Mouse (Mus musculus) frontal cortex, postnatal 10 days (tissue): ENCODE measurements around the gene Hps3.
"Not testable (repeated sequence)": the region's sequence is repeated elsewhere in the genome, so short reads cannot be mapped to it uniquely, and the experiment has no call there.

Experiments used
- DNase-seq, 2 experiments: peaks; one replicate each; pipeline ENCODE4 v3.0.0; 2022; ENCODE audit warnings: low spot score in 2 of 2, mixed read lengths in 1 of 2

The Hps3 gene

DNA sequence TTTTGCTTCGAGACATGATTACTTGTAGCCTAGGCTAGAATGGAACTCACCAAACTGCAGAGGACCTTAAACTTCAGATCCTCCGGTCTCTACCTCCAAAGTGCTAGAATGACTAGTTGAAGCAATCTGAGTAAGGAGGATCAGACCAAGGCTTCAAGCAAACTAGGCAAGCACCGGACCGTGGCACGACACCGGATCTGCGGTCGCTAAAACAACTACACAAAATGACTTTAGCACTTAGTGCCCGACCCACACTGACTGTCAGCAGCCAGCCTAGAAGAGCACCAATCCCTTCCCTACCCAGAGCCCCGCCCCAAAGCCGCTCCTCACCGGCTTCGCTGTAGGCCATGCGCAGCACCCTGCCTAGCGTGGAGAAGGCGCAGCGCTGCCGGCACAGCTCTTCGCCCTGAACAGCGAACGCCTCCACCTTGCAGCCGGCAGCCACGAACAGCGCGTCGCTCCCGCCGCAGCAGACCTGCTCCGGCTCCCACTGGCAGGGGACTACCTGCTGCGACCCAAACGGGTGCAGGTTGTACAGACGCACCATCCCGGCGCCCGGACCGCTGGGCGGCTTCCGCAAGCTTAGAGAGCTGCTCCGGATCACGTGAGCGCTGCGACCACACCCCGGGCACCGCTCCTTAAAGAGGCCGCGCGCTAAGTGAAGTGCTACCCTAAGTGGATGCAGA lies at the start of gene Hps3:
TSS of gene Hps3 (minus strand) at position 597 of the 686 bp plus-strand sequence.
- DNase-seq = peak; percentile 73 to 85

DNA sequence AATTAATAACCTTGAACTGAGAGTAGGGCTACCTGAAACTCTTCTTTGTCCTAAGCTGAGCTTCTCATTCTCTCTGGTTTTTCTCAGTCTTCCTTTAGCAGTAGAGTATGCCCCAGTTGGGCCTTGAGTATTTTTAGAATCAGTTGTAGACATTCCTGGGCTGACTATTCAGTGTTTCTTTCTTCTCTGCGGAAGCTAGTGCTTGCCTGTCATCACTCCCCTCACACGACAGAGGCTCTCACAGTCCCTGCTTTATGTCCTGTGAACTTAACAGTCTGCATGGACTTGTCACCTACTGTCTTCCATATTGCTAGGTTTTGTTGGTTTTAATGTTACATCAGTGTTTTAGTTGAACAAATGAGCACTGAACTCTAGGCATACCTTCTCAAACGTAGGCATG lies 47.0 kb upstream of the Hps3 start:
- DNase-seq = no peak

DNA sequence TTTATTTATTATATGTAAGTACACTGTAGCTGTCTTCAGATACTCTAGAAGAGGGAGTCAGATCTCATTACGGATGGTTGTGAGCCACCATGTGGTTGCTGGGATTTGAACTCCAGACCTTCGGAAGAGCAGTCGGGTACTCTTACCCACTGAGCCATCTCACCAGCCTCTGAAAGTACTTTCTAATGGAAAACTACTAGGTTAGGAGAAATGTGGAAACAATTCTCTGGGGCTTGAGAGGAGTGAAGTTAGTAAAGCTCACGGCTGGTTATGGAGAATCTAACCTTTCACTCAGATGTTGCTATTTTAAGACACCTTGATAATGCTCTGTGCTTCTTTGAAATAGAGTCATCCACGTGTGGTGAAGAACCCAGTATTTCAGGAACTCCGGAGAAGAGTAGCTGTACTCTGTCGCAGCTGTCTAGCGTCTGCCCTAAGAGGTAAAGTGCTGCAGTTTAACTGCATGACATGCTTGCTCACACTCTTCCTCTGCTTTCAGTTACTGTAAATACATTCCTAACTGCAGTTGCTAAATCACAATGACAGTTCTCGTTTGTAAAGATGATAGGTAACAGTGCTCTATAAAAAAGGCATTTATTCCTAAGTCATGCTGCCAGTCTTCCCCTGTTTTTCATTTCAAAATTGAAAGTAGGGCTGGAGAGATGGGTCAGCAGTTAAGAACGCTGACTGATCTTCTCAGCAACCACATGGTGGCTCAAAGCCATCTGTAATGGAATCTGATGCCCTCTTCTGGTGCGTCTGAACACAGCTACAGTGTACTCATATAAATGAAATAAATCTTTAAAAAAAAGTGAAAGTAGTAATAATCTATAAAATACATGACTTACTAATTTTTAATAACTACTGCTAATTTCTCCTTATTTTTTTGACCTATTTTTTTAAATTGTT lies 41.3 kb upstream of the Hps3 start:
- no peak for DNase-seq

DNA sequence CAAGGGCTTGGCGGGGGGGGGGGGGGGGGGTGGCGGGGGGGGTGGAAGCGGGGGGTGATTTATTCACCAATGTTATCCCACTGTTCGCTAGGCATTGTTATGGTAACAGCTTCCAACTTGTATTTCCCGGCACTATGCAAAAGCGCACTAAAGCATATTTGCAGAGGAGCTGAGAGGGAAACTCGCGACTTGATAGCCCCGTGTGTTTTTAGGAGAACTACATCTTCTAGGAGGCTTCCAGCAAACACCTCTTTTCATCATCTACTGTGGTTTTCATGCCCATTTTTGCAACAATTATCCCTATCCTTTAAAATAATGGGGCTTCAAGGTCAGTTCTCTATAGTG lies 23.1 kb upstream of the Hps3 start:
- DNase-seq = no peak

DNA sequence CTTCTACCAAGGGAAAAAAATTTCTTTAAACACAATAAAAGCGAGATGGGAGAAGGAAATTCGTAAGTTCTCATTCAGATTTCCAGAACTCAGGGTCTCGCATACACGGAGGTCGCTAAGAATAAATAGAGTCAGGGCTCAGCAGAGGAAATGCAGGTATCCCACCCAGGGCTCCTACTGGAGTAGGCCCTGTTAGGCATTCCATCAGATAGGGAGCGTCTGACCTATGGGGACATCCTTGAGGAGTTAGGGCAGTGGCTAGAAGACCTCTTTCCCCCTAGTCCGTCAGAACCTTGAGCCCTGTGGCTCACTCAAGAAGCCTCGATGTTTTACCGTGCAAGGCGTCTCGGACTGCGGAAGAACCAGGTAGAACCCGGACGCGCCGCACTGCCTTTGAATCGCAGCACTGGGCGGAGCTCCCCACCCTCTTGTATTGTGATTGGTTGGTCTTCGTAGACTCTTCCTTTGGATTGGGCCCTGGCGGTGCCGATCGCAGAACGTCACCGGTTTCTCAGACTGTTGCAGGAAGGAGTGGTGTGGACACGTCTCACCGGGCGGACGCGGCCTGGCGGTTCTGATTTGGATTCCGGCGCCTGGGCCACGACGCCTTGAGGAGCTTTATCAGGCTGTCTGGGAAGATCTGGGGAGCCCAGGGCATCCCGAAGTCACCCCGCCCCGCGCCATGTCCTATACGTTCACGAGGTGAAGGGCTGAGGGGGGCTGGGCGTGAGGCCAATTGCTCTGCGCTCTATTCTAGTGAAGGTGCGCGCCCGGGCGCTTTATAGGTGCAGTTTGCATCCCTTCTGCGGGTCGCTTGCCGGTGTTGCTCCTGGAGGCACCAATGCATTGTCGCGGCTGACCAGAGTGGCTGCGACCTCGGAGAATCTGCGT lies 22.4 kb upstream of the Hps3 start, which contains the start of gene Hltf:
TSS of gene Hltf (plus strand) at position 506 of the 891 bp plus-strand sequence.
- peak; percentile 87 to 93 for DNase-seq

DNA sequence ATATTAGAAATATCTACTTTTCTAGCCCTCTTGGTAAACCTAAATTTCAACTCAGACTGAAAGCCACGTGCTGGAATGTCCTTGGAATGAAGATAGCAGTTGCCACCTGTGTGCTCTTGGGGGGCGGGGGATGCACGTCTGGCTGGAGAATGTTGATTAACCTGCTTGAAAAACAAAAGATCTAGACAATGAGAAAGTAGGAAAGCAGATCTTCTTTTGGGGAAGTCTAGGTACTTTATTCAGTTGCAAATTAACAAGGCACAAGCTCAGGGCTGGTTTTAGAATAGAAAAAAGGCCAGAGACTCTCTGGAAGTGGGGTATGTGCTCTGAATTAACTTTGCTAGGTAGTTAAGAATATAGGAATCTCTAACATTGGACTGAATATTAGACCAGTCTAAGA lies 9.6 kb upstream of the Hps3 start:
- not testable (repeated sequence) for DNase-seq

DNA sequence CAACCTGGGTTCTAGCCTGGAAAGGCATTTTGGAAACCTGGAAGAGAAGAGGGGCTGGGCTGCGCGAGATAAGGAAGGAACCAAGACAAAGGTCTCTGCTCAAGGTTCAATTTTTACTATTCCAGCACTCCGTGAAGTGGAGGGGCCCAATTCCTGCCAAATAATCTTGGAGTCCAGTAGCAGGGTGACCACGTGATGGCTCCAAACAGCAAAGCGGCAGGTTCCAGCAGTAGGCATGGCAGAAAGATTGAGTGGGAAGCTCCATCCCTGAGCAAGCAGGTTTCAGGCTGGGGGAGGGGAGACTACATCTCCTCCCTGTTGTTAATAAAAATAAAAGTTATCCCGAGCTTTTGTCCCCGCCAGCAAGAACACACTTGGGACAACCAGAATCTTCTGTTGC lies 6.3 kb upstream of the Hps3 start:
- not testable (repeated sequence) for DNase-seq

DNA sequence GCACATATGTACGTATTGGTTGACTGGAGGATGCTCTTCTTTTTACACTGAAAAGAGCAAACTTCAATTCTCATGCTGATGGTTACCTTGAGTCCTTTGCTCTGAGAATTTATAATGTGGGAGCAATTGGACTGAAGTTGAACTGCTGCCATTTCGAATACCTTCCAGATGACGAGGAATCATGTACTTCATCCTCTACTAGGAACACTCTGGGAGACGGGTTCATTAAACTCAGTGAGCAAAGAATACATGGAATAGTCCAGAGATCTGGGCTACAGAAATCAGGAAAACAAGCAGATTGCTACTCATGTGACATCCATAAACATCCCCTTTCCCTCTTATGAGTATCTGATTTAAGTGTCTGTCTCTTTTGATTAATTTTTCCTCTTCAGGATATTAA lies 954 bp upstream of the Hps3 start:
- DNase-seq = no peak

DNA sequence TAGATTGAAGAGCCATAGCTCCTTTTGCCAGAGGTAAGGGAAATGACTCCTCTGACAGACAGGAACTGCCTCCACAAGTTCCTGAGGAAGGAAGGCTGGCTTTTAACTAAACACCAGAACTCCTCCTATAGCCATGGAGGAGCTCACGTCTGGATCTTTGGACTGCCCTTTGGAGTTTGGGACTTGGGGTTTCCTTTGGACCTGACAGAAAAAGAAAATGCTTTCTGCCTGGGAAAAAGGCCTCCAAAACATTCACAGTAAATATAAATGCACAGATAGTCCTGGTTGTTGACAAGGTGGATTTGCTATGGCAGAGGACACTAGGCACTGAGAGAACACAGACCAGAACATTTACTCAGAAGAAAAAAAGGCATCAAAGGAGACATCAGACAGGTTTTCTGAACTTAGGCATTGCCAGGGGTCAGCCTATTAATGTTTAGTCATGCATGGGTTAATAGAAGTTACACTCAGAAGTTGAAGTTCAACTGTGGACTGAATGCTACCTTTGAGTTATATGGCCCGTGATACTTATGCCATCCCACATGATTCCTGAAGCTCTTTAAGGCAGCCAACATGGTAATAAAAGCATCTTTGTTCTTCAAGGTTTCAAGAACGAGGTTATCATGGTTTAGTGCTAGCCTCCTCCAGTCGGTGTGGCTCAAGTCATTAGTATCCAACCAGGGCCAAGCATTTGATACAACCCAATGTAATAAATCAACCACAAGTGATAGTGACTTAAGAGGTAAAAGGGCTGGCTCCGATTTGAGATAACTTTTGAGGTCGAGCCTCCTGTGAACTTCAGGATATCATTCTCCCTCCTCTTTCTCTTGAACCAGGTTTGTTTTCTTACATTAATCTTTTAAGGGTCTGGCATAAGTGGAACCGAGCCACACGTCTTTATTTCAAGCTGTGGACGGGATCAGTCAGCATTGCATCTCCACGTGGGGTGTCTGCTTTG lies 1.1 kb downstream of the Hps3 start:
- DNase-seq = no peak

DNA sequence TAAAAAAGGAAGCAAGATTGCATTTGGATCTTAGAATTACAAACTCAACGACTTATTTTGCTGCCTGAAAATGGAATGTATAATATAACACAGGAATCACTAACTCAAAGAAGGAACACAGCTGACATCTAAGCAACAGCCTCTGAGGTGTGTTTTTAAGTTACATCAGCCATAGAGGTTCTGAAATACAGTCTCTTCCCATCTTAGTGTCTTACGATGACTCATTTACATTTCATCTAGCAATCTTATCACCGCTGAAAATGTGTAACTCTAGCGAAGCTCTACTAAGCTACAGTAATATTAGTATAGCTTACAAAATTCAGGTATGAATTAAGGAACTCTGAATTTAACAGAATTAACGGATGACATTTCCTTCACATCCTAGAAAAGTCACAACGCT lies 4.3 kb downstream of the Hps3 start:
- no peak for DNase-seq

DNA sequence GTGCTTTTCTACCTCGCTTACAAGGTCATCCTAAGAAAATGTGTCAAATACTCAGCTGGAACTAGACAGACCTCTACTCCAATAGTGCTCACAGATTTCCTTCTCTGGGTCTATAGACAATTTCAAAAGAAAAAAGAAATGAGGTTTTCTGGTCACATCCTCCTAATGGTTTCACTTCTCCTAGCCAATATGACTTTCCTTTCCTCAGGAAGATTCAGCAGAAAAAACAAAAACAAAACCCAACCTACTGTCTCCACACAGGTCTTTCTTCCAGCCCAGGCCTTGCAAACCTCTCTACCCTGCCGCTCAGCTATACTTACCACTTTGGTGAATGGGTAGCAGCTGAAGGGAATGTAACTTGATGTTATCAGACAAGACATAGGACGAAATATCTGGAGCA lies 6.5 kb downstream of the Hps3 start:
- no peak for DNase-seq

DNA sequence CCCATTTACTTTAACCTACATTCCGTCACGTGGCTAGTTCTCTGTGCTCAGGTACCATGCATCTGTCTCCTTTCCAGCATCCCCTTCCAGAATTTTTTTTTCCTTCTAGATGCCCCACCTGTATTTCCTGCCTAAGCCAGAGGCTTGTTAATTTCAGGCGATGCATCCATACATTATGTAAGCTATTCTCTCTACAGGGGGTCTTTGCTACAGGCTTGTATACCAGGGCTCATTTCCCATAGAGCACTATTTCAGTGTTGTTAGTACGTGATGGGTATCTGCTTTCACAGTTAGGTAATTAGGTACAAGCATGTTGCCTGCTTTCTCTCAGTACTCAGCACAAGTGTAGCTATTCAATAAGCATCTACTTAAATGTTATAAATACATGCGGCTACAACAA lies 7.3 kb downstream of the Hps3 start:
- no peak for DNase-seq

DNA sequence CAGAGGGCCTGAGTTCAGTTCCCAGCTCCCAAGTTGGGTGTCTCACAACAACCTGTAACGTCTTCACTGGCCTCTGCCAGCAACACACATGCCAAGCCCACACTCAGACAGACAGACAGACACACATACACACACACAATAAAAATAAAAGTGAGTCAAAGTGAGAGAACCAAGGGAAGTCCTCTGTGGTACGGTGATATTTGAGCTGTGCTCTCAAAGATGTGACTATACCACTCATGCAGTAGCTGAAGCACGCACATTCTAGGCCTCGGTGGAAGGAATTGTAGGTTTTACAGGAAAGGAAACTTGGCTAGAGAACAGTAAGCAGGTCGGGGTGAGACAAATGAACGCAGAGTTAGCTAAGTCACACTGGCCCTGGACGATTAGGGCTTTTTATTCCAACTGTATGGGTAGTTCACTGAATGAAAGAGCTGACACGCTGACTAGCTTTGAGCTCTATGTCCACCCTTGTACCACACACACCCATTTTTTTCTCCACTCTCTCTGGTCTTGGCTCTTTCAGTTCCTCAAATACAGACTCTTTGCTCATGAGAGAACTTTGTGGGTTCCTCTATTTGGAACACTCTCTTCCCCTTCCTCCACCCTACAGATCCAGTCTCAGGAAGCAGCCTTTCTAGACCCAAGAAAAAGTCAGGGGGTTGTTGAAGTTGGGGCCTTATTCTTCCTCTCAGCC lies 8.0 kb downstream of the Hps3 start:
- no peak for DNase-seq

DNA sequence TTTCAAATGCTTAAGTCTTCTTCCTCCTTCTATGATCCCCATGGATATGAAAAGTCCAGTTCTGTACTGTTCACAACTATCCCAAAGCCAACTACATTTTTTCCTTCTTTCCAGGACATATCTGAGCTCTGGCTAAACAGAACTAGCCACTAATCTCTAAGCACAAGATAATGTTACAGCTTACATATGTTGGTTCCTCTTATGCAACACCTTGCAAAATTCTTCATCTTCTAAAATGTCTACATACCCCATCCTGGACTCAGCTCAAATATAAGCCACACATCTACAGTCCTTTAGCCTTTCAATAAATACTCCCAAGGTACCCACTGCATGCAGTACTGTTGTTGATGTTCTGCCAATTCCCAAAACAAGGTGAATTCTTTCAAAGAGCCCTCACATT lies 8.6 kb downstream of the Hps3 start:
- no peak for DNase-seq

DNA sequence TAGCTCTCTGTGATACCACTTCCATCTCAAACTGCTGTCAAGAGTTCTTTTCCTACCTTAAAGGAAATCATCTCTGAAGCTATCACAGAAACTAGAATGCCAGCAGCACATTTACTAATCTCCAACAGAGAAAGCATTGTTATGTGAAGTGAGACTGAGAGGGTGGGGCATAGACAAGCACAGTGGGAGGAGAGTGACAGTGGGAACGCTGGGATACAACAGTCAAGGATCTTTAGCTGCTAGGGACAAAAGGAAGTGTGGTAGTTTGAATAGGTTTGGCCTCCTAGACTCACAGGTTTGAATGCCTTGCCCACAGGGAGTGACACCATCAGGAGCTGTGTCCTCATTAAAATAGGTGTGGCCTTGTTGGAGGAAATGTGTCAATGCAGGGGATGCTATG lies 11.3 kb downstream of the Hps3 start:
- DNase-seq = no peak

DNA sequence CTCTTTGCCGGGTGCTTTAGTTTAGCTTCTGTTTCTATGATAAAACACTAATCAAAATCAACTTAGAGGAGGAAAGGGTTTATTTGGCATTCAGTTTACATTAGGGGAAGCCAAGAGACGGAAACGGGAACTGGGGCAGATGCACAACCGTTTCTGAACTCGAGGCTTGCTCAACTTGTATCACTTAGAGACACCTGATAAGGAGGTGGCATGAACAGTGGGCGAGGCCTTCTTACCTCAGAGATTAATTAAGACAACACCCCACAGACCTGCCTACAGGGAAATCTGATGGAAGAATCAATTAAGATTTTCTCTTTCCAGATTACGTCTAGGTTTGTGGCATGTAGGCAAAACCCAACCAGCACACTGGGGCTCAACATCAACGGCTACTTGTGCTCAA lies 17.0 kb downstream of the Hps3 start:
- no peak for DNase-seq

DNA sequence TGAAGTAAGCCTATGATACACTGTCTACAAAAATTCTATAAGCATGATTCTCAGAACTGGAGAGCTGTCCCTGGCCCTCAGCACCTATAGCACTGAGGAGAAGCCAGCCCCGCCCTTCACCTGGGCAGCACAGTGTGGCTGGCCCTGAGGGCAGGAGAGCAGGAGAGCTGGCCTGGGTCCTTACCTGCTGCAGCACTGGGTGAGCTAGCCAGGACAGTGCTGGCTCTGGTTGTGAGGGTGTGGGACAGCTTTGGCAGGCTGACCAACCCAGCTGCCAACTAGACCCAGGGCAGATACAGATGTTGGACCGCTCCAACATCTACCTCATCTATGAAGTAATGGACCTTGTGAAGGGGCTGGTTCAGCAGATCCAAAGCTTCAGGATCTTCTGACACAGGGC lies 20.7 kb downstream of the Hps3 start:
- no peak for DNase-seq

DNA sequence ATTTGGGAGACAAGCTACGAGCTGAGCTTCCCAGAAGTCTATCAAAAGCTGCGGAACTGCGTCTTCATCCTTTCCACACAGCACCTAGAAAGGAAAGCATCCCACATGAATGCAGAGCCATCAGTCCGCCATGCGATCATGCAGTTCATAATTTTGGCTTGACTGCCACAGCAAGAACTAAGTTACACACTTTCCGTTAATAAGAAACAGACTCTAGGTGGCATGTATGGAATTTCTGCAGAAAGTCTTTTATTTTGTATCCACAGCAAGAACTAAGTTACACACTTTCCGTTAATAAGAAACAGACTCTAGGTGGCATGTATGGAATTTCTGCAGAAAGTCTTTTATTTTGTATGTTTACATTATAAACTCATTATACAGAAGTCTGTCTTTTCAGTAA lies 24.2 kb downstream of the Hps3 start:
- DNase-seq = not testable (repeated sequence)

DNA sequence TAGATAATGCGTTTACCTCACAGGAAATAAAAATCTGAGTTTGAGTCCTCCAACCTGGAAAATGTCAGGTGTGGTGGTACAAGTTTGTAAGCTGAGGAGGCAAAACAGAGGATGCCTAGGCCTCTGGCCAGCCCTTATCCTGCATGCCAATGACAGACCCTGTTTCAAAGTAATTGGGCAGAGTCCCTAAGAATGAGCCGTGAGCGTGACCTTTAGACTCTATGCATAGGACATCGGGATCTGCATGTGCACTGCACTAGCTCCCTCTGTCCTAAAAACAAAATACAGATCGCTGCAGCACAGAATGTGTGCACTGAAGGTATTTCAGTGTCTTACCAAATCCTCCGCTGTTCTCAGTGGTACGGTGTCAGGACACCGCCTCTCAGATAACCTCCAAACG lies 24.7 kb downstream of the Hps3 start:
- no peak for DNase-seq

DNA sequence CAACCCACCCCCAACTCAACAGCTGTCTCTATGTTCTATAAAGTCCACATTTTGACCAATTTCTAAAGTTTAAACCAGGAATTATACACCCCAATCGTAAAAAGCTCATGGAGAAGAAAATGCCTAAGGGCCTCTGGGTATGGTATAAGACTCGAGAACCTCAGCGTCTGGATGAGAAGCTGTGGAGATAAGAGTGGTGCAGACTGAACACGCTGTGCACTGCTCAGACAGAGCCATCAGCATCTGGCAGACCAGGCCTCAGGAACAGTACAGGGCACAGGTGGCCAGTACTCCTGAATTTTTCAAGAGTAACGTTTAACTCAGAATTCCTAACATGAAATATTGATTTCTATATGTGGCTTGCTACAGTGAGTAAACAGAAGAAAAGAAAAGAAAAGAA lies 27.4 kb downstream of the Hps3 start:
- DNase-seq = no peak
